Mouse (Mus musculus): ENCODE results near the gene Ctnnd1.
"Not testable (repeated sequence)": the region's sequence is repeated elsewhere in the genome, so short reads cannot be mapped to it uniquely, and the experiment has no call there.

Ctnnd1 gene

GRCm38 (mm10) chr2:84650464-84651195, at the start of gene Ctnnd1:
Ctnnd1 (minus strand) TSS chr2:84650765.
- peak; percentile 86 for DNase-seq (ENCODE audit: low spot score)

GRCm38 (mm10) chr2:84695007-84695695, 44.6 kb upstream of the Ctnnd1 start:
- DNase-seq (ENCODE audit: low spot score), result no peak

GRCm38 (mm10) chr2:84690050-84690449, 39.5 kb upstream of the Ctnnd1 start:
- DNase-seq (ENCODE audit: low spot score), result no peak

- no peak for DNase-seq (ENCODE audit: low spot score)
These were observed 37.7 kb upstream of the Ctnnd1 start for GRCm38 (mm10) chr2:84688080-84688844.

- no peak for DNase-seq (ENCODE audit: low spot score)
These were observed 32.1 kb upstream of the Ctnnd1 start for GRCm38 (mm10) chr2:84682605-84683183.

DNA sequence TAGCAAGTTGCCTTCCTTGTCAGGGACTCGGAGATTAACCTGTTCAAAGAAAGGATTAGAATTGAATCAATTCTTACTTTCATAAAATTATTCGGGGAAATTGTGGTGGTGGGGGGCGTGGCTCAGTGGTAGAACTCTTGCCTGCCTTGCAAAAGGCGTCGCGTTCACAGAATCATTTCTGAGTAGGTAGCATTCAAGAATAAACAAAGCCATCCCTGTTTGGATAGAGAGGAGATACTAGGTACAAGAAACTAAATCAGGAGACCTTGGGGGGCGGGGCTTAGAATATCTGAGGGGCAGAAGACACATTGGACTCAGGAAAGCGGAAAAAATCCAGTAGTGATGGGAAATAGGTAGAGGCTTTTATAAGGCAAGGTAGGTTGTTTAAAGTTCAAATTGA, 28.5 kb upstream of the Ctnnd1 start, which contains the start of gene Tmx2:
Tmx2 (minus strand) TSS at position 125 of the 400 bp plus-strand sequence.
- DNase-seq (ENCODE audit: low spot score), result no peak

DNA sequence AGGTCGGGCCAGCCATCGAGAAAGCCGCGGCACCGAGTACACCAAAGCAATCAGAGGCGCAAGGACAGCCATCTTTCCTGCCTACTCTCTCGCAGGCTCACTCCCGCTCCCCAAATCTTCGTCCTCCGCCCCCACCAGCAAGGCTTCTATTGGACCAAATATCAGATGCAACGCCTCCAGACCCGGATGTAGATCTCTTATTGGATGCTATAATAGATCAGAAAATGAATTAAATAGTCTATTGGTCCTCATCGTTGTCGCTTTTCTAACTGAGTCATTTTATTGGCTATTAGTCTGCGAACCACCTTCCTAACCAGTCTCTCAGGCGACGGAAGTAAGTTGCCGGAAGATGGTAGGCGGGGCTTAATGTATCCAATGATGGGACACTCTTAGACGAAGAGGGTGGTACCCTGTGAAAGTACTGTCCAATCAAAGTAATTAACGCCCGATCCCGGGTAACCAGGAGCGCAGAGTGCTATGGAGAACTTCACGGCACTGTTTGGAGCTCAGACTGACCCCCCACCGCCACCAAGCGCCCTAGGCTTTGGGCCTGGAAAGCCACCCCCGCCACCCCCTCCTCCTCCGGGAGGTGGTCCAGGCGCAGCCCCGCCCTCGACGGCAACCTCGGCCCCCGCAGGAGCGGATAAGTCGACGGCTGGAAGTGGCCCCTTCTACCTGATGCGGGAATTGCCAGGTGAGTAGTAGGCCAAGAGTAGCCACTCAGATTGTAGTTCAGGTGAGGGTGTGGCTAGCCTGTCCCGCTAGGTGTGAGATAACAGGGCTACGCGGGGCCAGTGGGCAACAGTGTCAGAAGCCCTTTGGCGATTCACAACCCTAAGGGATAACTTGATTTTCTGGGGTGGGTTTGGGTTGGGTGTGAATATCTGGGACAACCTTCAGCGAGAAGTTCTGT, 27.7 kb upstream of the Ctnnd1 start, which contains the start of the genes Gm28635 and Med19:
Gm28635 (minus strand) TSS at position 74 of the 913 bp plus-strand sequence.
Med19 (plus strand) TSS at position 435 of the 913 bp plus-strand sequence.
- peak; percentile 93 for DNase-seq (ENCODE audit: low spot score)

GRCm38 (mm10) chr2:84677270-84677967, 26.9 kb upstream of the Ctnnd1 start:
- DNase-seq (ENCODE audit: low spot score), result no peak

DNA sequence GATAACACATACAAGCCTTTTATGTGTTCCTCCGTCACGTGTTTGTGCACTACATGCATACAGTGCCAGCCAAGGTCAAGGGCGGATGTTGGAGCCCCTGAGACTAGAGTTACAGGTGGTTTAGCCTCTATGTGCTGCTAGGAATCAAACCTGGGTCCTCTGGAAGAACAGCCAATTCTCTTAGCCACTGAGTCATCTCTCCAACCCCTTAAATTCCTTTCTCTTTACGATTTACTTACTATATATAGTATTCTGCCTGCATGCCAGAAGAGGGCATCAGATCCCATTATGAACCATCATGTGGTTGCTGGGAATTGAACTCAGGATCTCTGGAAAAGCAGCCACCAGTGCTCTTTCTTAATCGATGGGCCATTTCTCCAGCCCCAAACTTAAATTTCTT, 21.0 kb upstream of the Ctnnd1 start:
- DNase-seq (ENCODE audit: low spot score), result not testable (repeated sequence)

GRCm38 (mm10) chr2:84670569-84670933, 20.0 kb upstream of the Ctnnd1 start, which contains the start of gene Selenoh:
Selenoh (minus strand) TSS chr2:84670770.
- DNase-seq (ENCODE audit: low spot score), result peak; percentile 66

DNA sequence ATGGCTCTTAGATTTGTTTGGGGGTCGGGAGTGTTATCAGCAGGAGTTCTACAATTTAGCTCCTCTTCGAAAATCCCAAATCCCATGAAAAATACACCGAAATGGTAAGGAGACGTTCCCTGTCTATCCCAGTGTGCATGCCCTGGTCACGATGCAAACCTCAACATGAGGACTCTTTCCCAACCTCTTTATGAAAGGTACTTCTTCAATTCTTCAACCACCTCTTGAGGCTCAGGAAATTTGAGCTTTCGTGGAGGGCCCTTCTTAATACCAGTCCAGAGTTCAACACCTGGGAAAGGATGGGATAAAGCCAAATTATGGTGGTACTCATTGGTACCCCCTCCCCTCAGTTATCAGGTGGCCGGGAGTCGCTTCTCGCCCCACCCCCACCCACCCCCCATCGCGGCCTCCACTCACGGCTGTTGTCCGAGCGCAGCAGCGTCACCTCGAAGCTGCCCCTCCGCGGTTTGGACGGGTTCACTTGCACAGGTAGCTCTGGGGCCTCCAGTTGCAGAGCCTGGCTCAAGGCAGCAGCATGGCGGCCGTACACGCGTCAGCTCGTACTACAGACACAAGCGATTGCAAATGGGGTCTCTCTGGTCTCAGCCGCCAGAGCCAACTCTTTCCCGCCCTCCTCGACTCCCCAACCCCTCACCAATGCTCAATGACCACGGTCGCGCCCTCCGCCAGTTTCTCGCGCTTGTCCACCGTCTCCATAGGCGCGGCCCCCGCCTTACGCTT, 19.4 kb upstream of the Ctnnd1 start:
- DNase-seq (ENCODE audit: low spot score), result no peak

GRCm38 (mm10) chr2:84666081-84666480, 15.5 kb upstream of the Ctnnd1 start:
- no peak for DNase-seq (ENCODE audit: low spot score)

GRCm38 (mm10) chr2:84662866-84663265, 12.3 kb upstream of the Ctnnd1 start:
- DNase-seq (ENCODE audit: low spot score), result no peak

DNA sequence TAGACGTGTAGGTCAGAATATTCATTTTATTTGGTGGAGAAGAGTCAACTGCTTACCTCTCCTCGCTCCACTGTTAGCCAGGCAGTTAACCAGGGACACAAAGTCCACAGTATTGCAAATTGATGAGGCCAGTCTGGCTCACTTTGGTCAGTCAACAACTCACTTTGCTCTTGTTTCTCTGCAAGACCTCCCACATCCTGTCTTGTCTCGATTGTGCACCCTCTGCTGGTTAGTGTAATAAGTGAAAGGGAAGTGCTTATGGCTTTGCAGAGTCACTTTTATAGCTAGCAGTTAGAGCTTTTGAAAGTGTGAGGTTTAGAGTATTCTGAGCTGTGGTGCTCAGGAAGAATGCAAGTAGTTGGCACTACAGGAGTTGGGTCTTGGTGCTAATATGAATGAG, 9.7 kb upstream of the Ctnnd1 start:
- no peak for DNase-seq (ENCODE audit: low spot score)

DNA sequence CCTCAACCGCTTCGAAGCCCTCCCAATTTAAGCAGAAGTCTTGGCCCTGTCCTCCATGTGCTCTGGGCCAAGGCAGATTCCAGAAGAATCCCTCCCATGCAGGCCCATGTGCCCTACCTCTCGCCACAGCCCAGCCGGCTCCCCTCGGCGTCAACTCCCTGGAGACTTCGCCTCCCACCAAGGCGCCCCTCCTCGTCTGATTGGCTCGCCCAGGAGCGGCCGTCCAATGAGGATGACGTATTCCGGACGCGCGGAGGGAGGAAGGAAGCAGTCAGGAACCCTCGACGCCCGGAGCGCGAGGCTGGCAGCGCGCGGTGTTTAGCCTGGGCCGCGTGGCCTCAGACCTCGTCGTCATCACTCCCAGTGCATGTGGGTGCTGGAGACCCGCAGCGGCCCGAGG, 8.2 kb upstream of the Ctnnd1 start, which contains the start of gene Btbd18:
Btbd18 (plus strand) TSS at position 274 of the 400 bp plus-strand sequence.
- no peak for DNase-seq (ENCODE audit: low spot score)

- no peak for DNase-seq (ENCODE audit: low spot score)
These were observed 5.3 kb upstream of the Ctnnd1 start for GRCm38 (mm10) chr2:84655864-84656263.

- no peak for DNase-seq (ENCODE audit: low spot score)
These were observed 2.8 kb upstream of the Ctnnd1 start for GRCm38 (mm10) chr2:84653354-84653753.

GRCm38 (mm10) chr2:84649674-84650073, 891 bp downstream of the Ctnnd1 start:
- DNase-seq (ENCODE audit: low spot score), result no peak

GRCm38 (mm10) chr2:84648369-84648768, 2.2 kb downstream of the Ctnnd1 start:
- no peak for DNase-seq (ENCODE audit: low spot score)

Measured in ovary, adult 18-20 months (tissue).